Mouse (Mus musculus) G1E (cell line): Measurements from ENCODE around the gene Epb41l5.

Source experiments
- CTCF ChIP-seq: IDR thresholded peaks from 2 replicates; pipeline ENCODE4 v1.5.1; 2012; ENCODE audit warnings: low read depth, low read length, inconsistent platforms, mixed read lengths
- GATA1 ChIP-seq: IDR thresholded peaks from 2 replicates; pipeline ENCODE4 v1.6.1; 2012; ENCODE audit warnings: borderline replicate concordance, low read length, inconsistent platforms, mixed read lengths
- GATA2 ChIP-seq: IDR thresholded peaks from 2 replicates; pipeline ENCODE4 v1.6.1; 2012; ENCODE audit warnings: low read depth, low read length, inconsistent platforms, borderline replicate concordance
- POLR2AphosphoS5 ChIP-seq: IDR thresholded peaks from 2 replicates; pipeline ENCODE4 v1.6.1; 2012; ENCODE audit warnings: low read depth, low read length, inconsistent platforms; ENCODE audit not compliant: insufficient replicate concordance
- TAL1 ChIP-seq: conservative IDR thresholded peaks from 2 replicates; pipeline ENCODE4 v1.6.1; 2012; ENCODE audit warnings: low read depth, low read length, inconsistent platforms, mixed read lengths

GRCm38 (mm10) chr1:119545671-119546070, 103.1 kb downstream of the Epb41l5 start:
- no peak for TF ChIP-seq CTCF
- no peak for TF ChIP-seq TAL1
- no peak for TF ChIP-seq GATA1
- TF ChIP-seq POLR2AphosphoS5, result no peak
- TF ChIP-seq GATA2, result no peak
